Mouse (Mus musculus) right cerebral cortex, adult 18-20 months (tissue): ENCODE measurements around the gene Gm10128.
"Not testable (repeated sequence)": the region's sequence is repeated elsewhere in the genome, so short reads cannot be mapped to it uniquely, and the experiment has no call there.

Experiments used
- DNase-seq: peaks from one replicate; pipeline ENCODE4 v3.0.0; 2022; ENCODE audit warnings: mixed read lengths

Gene Gm10128

DNA sequence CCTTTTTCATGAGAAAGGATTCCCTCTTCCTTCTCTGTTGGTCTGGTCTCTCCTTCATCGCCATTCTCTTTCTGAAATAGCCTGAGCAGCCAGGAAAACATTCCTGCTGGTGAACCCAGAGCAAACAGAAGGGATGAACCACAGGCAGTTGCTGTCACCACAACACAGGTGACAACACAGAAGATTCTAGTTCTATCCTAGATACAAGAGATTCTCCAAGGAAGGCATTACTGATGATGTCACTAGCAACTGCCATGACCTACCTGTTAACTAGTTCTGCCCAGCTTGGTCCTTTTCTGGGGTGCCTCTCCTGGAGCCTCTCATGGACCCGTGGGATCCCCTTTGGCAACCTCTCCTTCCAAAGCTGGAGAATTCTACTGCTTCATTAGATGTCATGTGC lies at the start of gene Gm10128:
TSS of gene Gm10128 (minus strand) at position 101 of the 400 bp plus-strand sequence.
- not testable (repeated sequence) for DNase-seq

DNA sequence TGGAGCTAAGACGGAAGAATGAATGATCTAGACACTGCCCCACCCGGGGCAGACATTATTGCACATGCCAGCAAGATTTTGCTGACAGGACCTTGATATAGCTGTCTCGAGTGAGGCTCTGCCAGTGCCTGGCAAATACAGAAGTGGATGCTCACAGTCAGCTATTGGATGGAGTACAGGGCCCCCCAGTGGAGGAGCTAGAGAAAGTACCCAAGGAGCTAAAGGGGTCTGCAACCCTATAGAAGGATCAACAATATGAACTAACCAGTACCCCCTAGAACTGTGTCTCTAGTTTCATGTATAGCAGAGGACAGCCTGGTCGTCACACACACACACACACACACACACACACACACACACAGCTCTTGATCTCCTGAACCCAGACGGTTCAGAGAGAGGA lies 37.4 kb upstream of the Gm10128 start:
- DNase-seq, result peak; percentile 4

DNA sequence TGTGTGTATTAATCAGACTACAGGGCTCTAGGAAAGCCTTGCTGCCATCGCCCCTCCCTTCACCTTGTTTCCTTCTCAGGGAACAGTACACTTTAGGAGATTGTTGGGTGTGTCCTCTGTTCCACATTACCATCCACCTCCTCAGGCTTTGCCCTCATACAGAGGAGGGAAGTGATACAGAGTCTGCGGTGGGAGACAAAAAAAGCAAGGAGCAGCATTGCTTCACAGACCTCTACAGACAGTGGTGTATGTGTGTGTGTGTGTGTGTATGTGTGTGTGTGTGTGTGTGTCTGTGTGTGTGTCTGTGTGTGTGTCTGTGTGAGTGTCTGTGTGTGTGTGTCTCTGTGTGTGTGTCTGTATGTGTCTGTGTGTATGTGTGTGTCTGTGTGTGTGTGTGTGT lies 18.7 kb upstream of the Gm10128 start:
- not testable (repeated sequence) for DNase-seq

DNA sequence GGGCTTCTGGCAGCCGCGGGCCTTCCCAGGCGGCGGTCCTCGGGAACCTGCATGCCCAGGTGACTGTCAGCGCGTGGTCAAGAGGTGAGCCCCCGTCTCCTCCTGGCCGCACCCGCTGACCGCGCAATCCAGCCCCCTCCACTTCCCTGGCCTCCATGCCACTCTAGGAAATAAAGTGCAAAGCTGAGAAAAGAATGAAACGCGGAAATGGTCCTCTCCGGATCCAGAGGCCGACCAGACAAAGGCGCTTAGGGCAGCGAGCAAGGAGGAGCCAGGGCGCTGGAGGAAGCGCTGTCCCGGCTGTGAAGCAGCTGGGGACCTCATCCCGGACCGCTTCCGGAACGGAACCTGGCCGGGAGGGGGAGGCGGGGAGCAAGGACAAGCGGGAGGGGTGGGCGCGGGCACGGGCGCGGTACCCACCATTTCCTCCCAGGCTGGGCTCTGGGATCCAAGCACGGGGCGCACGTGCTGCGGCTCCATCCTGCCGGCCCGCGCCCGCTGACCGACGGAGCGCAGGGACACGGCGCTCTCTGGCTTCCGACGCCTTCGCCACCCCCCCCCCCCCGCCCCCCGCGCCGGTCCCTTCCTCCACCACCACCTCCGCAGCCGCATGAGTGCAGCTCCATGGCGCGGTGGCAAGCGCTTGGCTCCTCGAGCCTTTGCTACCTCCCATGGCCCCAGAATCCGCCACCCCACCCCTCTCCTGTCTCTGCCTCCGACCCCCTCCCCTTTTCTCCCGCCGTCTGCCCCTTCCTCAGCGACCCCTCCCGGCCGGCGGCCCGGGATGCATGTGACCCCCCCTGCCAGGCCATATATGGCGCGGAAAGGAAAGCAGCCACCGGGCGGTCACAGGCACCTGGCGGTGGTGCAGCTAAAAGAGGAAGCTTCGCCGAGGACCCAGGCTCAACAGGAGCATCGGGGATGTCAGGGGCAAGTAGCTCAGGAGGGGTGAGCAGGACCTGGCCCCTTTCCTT lies 14.6 kb upstream of the Gm10128 start:
- not testable (repeated sequence) for DNase-seq

DNA sequence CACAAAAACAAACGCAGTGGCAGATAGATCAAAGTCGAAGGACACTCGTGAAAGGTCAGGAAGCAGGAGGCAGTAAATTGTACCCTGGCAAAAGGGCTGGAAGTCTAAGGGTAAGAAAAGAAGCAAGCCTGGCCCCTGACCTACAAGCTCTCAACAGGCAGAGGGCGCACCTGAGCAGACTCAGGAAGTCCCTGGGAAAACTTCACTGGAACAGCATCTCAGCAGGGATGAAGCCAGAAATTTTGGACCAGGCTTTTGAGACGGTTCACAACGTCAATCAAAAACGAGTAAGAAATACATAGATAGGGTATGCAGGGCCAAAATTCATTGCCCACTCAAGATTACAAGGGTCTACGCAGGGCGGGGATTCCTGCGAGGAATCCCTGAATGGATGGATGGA lies 13.7 kb upstream of the Gm10128 start:
- DNase-seq, result not testable (repeated sequence)

DNA sequence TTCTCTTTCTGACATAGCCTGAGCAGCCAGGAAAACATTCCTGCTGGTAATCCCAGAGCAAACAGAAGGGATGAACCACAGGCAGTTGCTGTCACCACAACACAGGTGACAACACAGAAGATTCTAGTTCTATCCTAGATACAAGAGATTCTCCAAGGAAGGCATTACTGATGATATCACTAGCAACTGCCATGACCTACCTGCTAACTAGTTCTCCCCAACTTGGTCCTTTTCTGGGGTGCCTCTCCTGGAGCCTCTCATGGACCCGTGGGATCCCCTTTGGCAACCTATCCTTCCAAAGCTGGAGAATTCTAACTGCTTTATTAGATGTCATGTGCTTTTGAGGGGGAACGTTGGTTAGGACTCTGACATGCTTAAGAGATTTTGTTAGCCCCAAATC lies 48.3 kb downstream of the Gm10128 start, which contains the start of gene Gm10338:
TSS of gene Gm10338 (minus strand) at position 101 of the 400 bp plus-strand sequence.
- DNase-seq, result not testable (repeated sequence)
